Mouse (Mus musculus): ENCODE results near the gene Olfr272. TPM values are rescaled to one million over a fixed set of nuclear protein-coding genes. Genes with fewer than 3 reads are reported as not detected.

Gene Olfr272
- polyA plus RNA-seq, 1 experiment from 2014 or later, result not detected

DNA sequence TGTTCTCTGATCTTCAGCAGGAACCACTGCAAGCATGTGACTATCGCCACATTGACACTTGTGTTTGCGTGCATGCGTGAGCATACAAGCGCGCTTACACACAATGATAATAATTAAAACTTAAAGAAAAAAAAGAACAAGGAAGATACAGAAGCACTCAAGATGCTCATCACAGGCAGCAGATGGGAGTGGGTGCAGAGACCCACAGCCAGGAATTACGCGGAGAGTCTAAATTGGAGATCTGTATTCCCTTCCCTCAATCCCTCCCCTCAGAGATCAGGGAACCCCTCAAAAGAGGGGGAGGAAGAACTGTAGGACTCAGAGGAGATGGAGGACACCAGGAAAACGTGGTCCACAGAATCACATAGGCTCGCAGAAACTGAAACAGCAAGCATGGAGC lies 54.8 kb downstream of the Olfr272 start:
- Histone ChIP-seq H3K27ac (ENCODE audit: low read depth, low read length) (no peak overlapping the region), H3K9ac (ENCODE audit: low read depth, low read length) (no peak overlapping the region), H3K27me3 (replicated peaks; ENCODE audit: control insufficient read depth, insufficient read depth, low read length) (no peaks in the 10 kb centered on the region), H3K36me3 (ENCODE audit: control insufficient read depth, insufficient read depth, low read length) (no peaks in the 10 kb centered on the region), H3K9me3 (ENCODE audit: control insufficient read depth, low read length) (no peaks in the 10 kb centered on the region), H3K4me3 (ENCODE audit: low read length) (no peak overlapping the region), H3K4me2 (ENCODE audit: low read length) (no peak overlapping the region), H3K4me1 (ENCODE audit: control insufficient read depth, insufficient read depth, low read depth, low read length) (no peaks in the 10 kb centered on the region)
- WGBS, result 94% methylated on average over 9 of the region's 9 CpGs
- ATAC-seq, result no peak

Other genes with a start within 250 kb of the Olfr272 start
- gene Olfr275, start 104.6 kb downstream of the Olfr272 start, polyA plus RNA-seq (2015; fragmentation: Nextera tagmentation; extraction: Ambion mirVana), result not detected in 2 replicates
- gene Olfr273, start 59.9 kb downstream of the Olfr272 start, polyA plus RNA-seq (2015; fragmentation: Nextera tagmentation; extraction: Ambion mirVana), result not detected in 2 replicates
- gene Olfr270, start 45.4 kb upstream of the Olfr272 start, polyA plus RNA-seq (2015; fragmentation: Nextera tagmentation; extraction: Ambion mirVana), result not detected in 2 replicates
- not detected in 2 replicates for gene Nipsnap3a, start 70.1 kb upstream of the Olfr272 start, polyA plus RNA-seq (2015; fragmentation: Nextera tagmentation; extraction: Ambion mirVana)
- 170 and 183 TPM in 2 replicates for gene Nipsnap3b, start 92.7 kb upstream of the Olfr272 start, polyA plus RNA-seq (2015; fragmentation: Nextera tagmentation; extraction: Ambion mirVana)
- 9.4 and 10.0 TPM in 2 replicates for gene Abca1, start 240.7 kb upstream of the Olfr272 start, polyA plus RNA-seq (2015; fragmentation: Nextera tagmentation; extraction: Ambion mirVana)

All from hindbrain, embryonic 16.5 days (tissue).